Mouse (Mus musculus): ENCODE data around the gene Actr8. TPM values are rescaled to one million over a fixed set of nuclear protein-coding genes. Genes with fewer than 3 reads are reported as not detected.

The Actr8 gene
- 16.9 and 30.3 TPM in 2 replicates for polyA plus RNA-seq (2012; rRNA removed; ENCODE audit: low replicate concordance)

DNA sequence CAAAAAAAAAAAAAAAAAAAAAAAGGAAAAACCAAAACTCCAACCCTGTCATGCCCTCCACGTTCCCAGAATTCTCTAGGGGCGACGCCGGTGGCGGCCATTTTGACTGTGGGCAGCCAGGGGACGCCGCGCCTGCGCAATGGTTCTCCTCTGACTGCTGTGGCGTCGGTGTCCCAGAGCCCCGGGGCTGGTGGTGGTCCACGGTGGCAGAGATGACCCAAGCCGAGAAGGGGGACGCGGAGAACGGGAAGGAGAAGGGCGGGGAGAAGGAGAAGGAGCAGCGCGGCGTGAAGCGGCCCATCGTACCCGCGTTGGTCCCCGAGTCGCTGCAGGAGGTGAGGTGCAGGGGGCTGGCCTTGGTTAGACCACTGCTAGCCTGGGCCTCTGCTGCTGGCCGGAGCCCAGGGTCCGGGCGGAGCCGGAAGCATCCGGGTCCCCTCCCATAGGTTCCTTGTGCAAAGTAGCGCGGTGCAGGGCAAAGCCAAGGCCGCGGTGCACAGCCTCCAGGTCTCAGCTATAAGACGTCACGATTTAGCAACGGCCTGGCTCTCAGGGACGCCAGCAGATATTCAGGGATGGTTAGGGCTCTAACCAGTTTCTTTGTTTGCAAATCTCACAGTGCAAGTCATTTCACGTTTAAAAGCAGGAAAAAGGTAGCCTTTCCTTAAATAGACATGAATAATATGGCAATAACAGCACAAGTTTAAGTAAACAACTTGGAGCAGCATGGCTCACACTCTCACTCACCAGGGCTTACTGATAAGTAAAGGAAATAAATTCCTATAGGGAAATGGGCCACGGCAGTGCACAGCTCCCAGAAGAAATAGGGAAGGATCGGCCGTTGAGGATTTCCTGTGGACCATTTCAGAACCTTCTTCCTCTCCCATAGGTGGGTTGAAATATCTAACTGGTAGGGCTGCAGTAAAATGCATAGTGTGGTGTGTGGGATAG lies at the start of gene Actr8:
TSS of gene Actr8 (plus strand) at position 84 of the 951 bp plus-strand sequence.

GRCm38 (mm10) chr14:29968075-29968821 lies 9.9 kb upstream of the Actr8 start, which contains the start of gene Selenok:
Gene Selenok, plus strand, starts transcription at chr14:29968308.

GRCm38 (mm10) chr14:30008733-30009575 lies 30.8 kb downstream of the Actr8 start, which contains the start of the genes Il17rb and Chdh:
Gene Il17rb, minus strand, starts transcription at chr14:30008896.
Gene Chdh, plus strand, starts transcription at chr14:30009023.

Other genes with a start within 250 kb of the Actr8 start
- gene Selenok, start 10.0 kb upstream of the Actr8 start, polyA plus RNA-seq (2012; rRNA removed; ENCODE audit: low replicate concordance): 44.0 and 57.1 TPM in 2 replicates
- gene Il17rb, start 30.6 kb downstream of the Actr8 start, polyA plus RNA-seq (2012; rRNA removed; ENCODE audit: low replicate concordance): 1.1 and 45.3 TPM in 2 replicates
- gene Chdh, start 30.7 kb downstream of the Actr8 start, polyA plus RNA-seq (2012; rRNA removed; ENCODE audit: low replicate concordance): 12.6 and 58.2 TPM in 2 replicates